Mouse (Mus musculus): ENCODE measurements around the gene Glrx5. TPM values are rescaled to one million over a fixed set of nuclear protein-coding genes. Genes with fewer than 3 reads are reported as not detected.
A peak's percentile ranks its signal among the peaks of the same experiment; 100 is the strongest.

Gene Glrx5
- 24.0 and 26.5 TPM in 2 replicates for total RNA-seq (2017)

DNA sequence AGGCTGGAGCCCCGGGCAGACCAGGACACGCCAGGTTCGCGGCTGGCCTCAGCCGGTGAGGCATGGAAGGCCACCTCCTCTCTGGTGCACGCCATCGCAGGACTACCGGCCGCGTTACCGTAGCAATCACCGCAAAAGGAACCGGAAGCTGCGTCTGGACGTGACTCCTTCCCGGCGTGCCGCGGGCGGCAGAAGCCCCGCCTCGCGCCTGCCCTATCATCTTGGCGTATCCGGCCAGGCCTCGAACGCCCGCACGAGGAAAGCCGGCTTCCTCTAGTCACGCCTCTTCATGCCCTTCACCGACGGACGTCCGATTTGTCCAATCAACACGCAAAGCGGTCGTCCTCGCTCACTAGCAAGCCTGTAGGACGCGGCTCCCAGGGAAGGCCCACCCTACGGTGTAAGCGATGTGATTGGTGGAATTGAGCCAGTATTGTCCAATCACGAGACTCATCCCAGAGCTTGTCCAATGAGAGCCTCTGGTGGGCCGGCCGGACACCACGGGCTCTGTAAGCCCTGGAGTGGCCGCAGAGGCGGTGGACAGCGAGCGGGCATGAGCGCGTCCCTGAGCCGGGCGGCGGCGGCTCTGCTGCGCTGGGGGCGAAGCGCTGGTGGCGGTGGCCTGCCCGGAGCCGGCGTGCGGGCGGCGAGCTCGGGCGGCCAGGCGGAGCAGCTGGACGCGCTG lies at the start of gene Glrx5:
Glrx5 (plus strand) TSS at position 542 of the 685 bp plus-strand sequence.
- ATAC-seq (replicated peaks in 1 of 2; ENCODE audit: insufficient read depth in 1 of 2, low FRiP score in 2 of 2, low TSS enrichment in 1 of 2, low read depth in 1 of 2, poor library complexity in 2 of 2, severe bottlenecking in 2 of 2): peak; percentile 89 to 91

DNA sequence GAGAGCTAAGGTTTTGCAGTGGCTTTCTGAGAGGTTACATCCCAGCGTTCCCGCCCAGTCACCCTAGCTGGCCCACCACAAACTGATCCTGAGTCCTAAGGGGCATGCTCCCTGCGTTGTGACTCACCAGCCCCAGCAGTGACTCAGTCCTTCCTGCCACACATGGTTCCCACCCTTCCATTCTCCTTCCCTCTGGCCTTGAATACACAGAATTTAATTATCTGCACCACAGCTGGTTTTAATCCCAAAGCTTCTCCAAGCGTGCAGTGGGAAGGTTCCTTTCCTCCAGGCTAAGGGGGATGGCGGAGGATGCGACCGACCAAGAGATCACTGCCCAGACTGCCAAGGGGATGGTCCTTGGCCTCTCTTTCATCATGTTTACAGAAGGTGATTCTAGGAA lies 49.0 kb upstream of the Glrx5 start:
- peak in 1 of 2 experiments; percentile 36; a peak in 1 of 4 replicates for ATAC-seq (replicated peaks in 1 of 2; ENCODE audit: insufficient read depth in 1 of 2, low FRiP score in 2 of 2, low TSS enrichment in 1 of 2, low read depth in 1 of 2, poor library complexity in 2 of 2, severe bottlenecking in 2 of 2)

DNA sequence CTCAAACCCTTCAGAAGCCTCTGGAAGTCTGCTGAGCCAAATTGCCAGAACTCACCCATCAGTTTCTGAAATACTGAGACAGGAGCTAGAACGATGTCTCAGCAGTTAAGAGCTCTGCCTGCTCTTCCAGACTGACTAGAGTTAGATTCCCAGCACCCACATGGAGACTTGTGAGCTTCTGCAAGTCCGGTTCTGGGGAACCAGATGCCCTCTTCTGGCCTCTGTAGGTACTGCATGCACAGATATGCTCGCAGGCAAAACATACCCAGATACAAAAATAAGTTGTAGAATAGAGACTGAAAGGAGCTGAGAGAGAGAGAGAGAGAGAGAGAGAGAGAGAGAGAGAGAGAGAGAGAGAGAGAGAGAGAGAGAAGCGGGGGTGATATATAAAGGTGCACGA lies 47.4 kb upstream of the Glrx5 start:
- ATAC-seq (replicated peaks in 1 of 2; ENCODE audit: insufficient read depth in 1 of 2, low FRiP score in 2 of 2, low TSS enrichment in 1 of 2, low read depth in 1 of 2, poor library complexity in 2 of 2, severe bottlenecking in 2 of 2): no peak

DNA sequence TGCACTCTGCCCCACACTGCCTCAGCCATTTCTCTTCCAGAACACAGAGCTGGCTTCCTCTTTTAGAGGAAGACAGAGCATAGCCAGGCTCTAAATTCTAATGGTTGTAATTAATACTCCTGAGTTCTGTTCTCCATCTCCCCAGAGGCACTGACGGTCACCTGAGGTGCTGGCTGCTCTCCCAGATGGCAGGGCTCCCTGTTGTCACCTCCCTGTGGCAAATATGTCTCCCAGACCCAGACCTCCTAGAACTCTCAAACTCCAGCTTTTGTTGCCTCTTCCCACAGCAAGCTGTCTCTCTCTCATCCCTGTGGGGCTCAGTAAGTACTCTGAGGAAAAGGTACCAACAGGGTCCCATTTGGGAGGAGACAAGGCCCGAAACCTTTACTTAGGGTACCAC lies 46.5 kb upstream of the Glrx5 start:
- ATAC-seq (replicated peaks in 1 of 2; ENCODE audit: insufficient read depth in 1 of 2, low FRiP score in 2 of 2, low TSS enrichment in 1 of 2, low read depth in 1 of 2, poor library complexity in 2 of 2, severe bottlenecking in 2 of 2): no peak

DNA sequence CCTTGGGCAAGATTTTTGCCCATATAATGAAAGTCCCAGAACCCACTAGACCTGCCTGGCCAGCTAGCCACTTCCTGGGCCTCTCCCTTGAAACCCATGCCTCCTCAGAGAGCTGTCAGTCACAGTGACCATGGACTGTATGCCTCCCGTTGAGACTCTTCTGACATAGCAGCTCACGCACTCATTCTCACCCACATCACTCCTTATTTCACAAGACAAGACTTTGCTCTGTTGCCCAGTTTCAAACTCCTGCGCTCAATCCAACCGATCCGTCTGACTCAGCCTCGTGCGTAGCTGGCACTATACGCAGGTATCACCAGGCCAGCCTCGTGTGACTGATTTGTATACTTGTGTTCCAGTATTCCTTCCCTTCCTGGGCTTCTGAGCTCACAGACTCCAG lies 45.7 kb upstream of the Glrx5 start:
- no peak for ATAC-seq (replicated peaks in 1 of 2; ENCODE audit: insufficient read depth in 1 of 2, low FRiP score in 2 of 2, low TSS enrichment in 1 of 2, low read depth in 1 of 2, poor library complexity in 2 of 2, severe bottlenecking in 2 of 2)

DNA sequence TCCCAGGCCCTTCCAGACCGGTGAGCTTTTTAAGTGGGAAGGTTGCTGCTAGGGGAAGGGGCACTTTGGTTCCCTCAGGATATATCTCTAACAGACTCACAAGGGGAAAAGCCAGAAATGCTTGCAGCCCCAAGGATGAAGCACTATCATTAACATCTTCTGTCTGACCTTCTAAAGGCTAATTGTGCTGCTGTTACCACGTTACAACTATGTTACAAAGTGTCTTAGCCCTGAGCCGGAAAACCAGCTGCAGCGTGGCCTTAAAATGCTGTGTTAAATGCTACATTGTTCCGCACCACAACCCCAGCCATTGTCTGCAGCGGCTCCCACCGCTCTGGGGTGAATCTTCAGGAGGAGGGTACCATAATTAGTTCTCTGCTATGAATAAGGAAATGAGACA lies 44.6 kb upstream of the Glrx5 start:
- no peak for ATAC-seq (replicated peaks in 1 of 2; ENCODE audit: insufficient read depth in 1 of 2, low FRiP score in 2 of 2, low TSS enrichment in 1 of 2, low read depth in 1 of 2, poor library complexity in 2 of 2, severe bottlenecking in 2 of 2)

DNA sequence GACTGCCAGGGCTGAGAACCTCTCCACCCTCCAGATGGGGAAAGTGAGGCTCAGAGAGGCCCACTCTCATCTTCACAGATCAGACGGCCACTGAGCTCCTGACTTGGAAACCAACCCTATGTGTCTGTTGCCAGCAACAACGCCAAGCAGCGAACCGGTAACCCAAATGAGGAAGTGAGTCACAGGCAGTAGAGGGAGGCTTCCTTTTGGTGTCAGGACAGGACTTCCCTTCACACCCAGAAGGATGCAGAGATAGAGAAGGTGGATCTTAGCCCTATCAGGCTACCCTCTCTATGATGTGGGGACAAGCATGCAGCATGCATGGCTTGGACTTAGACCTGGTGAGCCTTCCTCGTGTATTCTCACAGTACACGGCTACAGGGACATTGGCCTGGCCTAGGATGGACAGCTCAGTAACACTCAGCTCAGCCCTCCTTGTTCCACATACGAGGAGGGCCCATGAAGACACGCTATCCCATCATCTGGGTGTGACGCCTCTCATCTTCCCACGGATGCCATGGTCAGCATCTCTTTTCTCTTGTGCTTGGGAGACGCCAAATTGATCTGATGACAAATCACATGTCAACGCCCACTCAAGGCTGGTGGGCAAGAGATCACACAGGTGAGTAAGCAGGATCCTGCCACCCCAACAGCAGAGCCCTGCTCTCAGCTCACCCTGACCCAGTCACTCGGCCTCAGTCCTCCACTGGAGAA lies 41.6 kb upstream of the Glrx5 start:
- peak; percentile 91 to 95 for ATAC-seq (replicated peaks in 1 of 2; ENCODE audit: insufficient read depth in 1 of 2, low FRiP score in 2 of 2, low TSS enrichment in 1 of 2, low read depth in 1 of 2, poor library complexity in 2 of 2, severe bottlenecking in 2 of 2)

DNA sequence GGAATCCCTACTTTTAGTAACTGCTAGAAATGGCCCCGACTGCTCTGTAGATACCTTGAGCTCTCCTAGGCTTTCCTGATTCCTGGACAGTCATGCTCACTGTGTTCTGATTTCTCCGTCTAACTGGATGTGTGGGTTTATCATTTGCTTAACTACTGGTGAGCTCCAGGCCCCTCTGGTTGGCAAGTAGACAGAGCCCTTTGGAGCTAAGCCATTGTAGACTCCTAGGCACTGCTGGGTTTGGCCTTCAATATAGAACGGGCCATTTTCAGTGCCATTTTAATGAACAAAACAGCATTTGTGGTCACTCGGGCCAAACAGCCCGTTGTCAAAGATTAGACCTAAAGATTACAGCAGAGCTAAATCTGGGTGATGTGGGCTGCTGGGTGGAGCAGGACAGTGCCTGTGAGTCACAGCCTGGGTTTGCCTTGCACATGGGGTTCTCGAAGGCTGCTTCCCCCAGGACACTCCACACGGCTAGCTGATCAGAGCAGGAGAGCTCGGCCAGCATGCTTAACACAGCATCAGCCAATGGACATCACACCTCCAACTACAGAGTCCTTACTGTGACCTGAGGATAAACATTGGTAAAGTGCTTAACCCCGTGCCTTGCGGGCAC lies 40.3 kb upstream of the Glrx5 start:
- ATAC-seq (replicated peaks in 1 of 2; ENCODE audit: insufficient read depth in 1 of 2, low FRiP score in 2 of 2, low TSS enrichment in 1 of 2, low read depth in 1 of 2, poor library complexity in 2 of 2, severe bottlenecking in 2 of 2): no peak

DNA sequence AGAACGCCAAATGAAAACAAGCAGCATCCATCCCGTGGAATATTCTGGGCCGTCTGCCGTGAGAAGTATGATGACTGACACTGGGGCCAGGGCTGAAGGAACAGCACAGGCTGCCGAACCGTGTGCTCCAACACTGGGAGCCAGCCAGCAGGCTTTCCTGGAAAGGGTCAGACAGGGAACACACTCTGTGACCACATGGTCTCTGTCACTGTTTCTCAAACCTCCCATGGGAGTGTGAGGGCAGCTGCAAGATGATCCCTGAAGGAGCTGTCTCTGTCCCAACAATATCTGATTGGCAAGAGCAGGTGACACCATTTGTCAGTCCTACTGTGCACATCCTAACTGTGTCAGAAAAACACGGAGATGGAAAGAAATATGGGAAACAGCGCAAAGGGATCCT lies 39.6 kb upstream of the Glrx5 start:
- ATAC-seq (replicated peaks in 1 of 2; ENCODE audit: insufficient read depth in 1 of 2, low FRiP score in 2 of 2, low TSS enrichment in 1 of 2, low read depth in 1 of 2, poor library complexity in 2 of 2, severe bottlenecking in 2 of 2): no peak

DNA sequence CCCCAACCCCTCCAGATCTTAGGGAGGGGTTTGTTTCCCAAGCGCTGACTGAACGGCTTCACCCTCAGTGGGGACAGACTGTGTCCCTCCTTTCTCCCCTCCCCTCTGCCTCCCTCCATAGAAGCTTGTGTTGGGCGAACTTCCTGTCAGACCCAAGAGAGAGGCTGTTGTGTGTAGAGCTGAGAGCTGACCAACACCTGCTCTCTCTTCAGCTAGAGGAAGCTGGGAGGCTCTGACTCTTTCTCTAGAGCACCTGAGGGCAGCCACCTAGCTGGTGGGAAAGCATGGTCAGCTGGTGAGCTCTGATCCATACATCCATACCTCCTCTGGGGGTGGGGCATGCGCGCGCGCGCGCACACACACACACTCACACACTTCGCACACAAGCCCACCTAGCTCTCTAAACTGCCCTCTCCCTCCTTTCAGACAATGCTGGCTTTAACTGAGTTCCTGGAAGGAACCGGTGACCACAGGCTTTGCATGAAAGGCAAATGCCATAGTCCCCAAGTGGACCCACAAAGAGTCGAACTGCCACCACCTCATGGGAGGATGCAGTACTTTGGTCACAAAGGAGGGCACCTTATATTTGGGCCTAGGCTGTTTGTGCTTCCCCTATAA lies 37.1 kb upstream of the Glrx5 start:
- 0 out of 4 replicates have a peak, but pooled peaks of 1 of the 2 experiments have one; percentile 6 for ATAC-seq (replicated peaks in 1 of 2; ENCODE audit: insufficient read depth in 1 of 2, low FRiP score in 2 of 2, low TSS enrichment in 1 of 2, low read depth in 1 of 2, poor library complexity in 2 of 2, severe bottlenecking in 2 of 2)

DNA sequence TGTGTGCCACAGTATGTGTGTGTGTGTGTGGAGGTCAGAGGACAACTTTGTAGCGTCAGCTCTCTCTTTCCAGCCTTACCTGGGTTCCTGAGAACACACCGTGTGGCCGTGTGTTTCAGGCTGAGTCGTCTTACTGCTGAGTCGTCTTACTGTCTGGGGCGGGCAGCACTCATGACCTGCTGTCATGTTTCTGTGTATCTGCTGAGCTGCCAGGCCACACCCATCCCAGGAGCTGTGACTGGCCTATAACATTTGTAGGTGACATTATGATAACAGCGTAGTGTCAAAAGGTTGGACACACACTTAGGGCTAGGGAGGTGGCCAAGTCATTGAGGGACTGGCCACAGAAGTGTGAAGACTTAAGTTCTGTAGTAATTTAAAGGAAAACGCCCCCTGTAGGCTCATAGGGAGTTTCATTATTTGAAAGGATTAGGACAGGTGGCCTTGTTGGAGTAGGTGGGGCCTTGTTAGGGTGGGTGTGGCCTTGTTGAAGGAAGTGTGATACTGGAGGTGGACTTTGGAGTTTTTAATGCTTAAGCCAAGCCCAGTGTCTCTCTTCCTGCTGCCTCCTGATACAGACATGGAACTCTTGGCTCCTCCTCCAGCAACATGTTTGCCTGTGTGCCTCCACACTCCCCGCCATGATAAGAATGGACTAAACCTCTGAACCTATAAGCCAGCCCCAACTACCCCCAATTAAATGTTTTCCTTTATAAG lies 36.3 kb upstream of the Glrx5 start:
- ATAC-seq (replicated peaks in 1 of 2; ENCODE audit: insufficient read depth in 1 of 2, low FRiP score in 2 of 2, low TSS enrichment in 1 of 2, low read depth in 1 of 2, poor library complexity in 2 of 2, severe bottlenecking in 2 of 2): no peak

DNA sequence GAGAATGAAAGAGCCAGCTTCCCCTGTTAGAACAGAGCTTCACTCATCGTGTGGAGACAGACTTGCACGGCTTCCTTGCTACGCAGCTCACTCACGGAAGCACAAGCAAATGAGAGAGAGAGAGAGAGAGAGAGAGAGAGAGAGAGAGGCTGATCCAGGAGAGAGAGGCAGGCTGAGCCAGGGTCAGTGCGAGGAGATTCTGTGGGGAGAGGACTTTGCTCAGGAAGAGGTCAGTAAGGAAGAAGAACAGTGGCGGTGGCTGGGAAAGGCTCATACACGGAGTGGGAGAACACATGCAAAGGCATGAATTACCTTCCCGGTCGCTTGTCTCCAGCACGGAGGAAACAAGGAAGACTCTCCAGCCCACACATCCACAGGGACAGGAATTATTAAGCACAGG lies 35.3 kb upstream of the Glrx5 start:
- no peak for ATAC-seq (replicated peaks in 1 of 2; ENCODE audit: insufficient read depth in 1 of 2, low FRiP score in 2 of 2, low TSS enrichment in 1 of 2, low read depth in 1 of 2, poor library complexity in 2 of 2, severe bottlenecking in 2 of 2)

DNA sequence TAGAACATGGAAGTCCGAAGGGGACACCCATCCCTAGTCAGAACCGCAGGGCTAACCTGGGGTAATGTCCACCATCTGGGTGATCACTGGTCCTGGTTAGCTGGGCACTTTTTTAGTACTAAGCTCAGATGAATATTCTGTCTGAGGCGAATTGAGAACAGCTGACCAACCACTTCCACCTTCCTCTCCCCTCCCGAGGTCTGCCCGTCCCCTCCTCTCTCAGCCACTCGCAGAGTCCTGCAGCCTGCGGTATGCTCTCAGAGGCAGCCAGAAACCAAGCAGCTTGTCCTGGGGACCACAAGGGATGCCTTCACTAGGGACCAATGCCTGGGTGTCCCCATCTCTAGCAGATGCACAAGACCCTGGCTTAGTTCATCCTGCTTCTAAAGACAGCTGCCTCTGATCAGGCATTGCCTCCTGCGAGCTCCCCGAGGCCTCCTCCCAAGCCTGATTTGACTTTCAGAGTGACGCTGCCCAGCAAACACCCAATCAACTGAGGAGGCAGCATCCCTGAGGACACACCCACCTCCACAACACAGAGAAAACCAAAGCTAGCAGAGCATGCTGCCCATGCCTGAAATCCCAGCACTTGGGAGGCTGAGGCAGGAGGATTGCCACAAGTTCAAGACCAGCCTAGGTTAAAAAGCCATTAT lies 34.7 kb upstream of the Glrx5 start:
- ATAC-seq (replicated peaks in 1 of 2; ENCODE audit: insufficient read depth in 1 of 2, low FRiP score in 2 of 2, low TSS enrichment in 1 of 2, low read depth in 1 of 2, poor library complexity in 2 of 2, severe bottlenecking in 2 of 2): peak; percentile 55 to 56

DNA sequence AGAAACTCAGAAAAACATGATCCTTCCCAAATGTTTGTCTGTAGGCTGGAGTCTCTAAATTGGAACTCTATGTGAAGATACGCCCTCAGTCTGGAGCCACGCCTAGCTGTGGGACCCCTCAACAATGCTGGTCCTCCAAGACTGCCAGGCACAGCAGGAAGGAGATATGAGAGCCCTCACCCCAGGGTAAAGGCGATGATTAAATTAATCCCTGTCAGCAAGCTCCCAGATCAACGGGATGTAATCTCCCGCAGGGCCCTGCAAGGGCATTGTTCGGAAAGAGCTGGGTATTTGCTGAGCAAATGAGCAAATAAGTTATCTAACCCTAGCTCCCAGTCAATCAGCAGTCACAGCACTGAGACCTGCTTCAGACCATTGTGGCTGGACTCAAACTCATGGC lies 33.9 kb upstream of the Glrx5 start:
- ATAC-seq (replicated peaks in 1 of 2; ENCODE audit: insufficient read depth in 1 of 2, low FRiP score in 2 of 2, low TSS enrichment in 1 of 2, low read depth in 1 of 2, poor library complexity in 2 of 2, severe bottlenecking in 2 of 2): no peak

DNA sequence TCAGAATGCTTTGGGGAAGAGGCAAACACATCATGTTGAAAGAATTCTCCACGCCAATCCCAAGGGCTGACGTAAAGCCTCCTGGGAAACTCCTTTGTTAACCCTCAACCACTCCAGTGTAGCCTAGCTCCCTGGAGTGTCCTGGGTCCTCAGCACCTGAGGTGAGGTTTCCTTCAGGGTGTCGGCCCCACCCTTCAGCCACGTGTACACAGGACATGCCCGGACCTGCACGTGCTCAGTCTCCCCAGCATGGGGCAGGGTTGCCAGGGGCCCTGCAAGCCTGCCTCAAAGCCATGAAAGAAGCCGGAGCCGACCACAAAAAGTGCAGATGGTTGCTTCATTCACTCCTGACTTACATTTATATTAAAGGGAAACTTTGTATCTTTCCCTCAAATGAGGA lies 33.3 kb upstream of the Glrx5 start:
- ATAC-seq (replicated peaks in 1 of 2; ENCODE audit: insufficient read depth in 1 of 2, low FRiP score in 2 of 2, low TSS enrichment in 1 of 2, low read depth in 1 of 2, poor library complexity in 2 of 2, severe bottlenecking in 2 of 2): no peak

DNA sequence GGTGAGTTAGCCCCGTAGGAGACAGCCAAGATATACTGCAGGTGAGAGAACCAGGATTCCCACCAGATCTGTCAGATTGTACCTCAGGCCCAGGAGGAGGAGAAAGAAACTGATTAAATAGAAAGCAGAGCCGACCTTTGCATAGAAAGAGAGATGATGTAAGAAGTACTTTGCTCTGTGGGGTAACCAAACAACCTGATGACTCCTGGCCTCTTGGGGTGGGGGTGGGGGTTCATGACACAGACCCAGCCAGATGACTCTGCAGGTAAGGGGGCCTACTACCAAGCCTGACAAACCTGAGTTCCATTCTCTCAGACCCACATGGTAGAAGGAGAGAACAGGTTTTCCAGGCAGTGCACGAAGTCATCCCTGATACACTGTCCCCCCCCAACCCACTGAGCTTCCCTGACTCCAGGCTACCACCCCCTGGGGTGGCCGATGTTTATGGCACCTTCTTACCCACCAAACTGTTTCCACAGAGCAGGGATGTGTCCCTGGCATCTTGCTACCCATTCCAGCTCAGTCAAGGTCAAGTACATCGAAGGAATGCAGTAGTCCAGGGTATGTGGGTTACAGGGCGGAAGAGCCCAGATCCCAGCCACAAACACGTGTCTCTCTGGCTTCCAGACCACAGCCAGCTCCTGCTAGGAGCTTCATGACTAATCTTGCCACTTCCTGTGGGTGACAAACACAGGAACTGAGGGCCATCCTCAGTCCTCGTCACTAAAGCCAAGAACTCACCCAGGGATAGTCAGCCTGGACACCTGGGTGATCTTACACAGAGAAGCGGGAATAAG lies 31.8 kb upstream of the Glrx5 start:
- ATAC-seq (replicated peaks in 1 of 2; ENCODE audit: insufficient read depth in 1 of 2, low FRiP score in 2 of 2, low TSS enrichment in 1 of 2, low read depth in 1 of 2, poor library complexity in 2 of 2, severe bottlenecking in 2 of 2): peak; percentile 61 to 69

Data from hematopoietic stem cell, adult 5-6 weeks (primary cell).